Mouse (Mus musculus) CD4-positive, CD25-positive, alpha-beta regulatory T cell, adult 2 months (primary cell): ENCODE data around the gene Mtfr2.

Experiments
- DNase-seq: peaks from one replicate; pipeline ENCODE4 v3.0.0-alpha.2; 2012; ENCODE audit warnings: low read depth, low spot score

Mtfr2 gene

GRCm38 (mm10) chr10:20379071-20379735 lies 31.6 kb downstream of the Mtfr2 start:
- no peak for DNase-seq

DNA sequence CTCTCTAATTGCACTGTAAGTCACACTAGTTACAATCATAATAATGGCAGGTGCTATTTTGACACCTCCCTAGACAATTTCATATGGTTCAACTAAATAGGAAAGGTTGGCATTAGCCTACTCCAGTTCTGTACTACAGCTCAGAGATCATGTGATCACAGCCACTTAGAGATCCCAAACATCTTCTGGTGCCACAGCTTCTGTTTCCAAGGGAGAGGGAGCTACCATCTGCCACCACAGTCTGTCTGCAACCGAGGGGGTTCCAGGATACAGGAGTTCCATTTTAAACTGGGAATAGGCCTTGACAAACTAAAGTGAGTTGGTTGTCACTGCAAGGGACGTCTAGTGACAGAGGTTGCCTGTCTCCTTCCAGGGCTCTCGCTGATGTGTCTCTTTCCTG lies 33.2 kb downstream of the Mtfr2 start:
- DNase-seq, result no peak

DNA sequence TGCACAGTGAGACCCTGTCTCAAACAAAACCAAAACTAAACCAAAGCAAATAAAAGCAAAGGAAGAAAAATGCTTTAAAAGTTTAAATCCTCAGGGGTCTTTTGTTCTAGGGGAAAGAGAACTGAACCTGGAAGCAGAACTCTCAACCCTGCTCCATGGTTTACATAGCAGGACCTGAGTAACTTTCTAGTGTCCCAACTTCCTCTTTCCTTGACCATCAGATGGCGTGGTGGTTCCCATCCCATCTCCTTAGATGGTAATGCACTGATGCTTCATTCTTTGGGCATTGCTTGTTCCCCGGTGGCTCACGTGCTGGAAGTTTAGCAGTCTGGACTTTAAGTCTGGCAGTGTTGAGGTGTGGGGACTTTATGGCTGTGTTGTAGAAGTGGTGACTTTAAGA lies 33.8 kb downstream of the Mtfr2 start:
- no peak for DNase-seq

GRCm38 (mm10) chr10:20382807-20383419 lies 35.3 kb downstream of the Mtfr2 start:
- no peak for DNase-seq

- no peak for DNase-seq
These were observed 43.0 kb downstream of the Mtfr2 start for GRCm38 (mm10) chr10:20390568-20390967.

DNA sequence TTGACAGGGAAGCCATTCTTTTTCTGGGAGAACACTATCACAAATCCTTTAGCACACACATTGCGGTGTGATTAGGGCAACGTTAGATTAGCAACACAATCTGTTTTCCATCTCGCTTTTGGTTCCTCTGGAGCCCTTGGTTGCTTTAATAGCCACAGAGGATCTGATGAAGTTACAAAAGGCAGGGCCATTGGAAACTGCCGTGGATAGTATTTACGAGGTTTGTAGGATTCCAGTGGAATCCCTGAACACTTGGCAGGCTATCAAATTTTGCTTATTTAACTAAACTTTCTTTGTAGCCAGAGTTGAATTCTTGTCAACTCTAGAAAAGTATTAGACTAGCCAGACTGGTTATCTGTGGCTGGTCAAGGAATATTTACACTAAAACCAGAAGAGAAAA lies 47.2 kb downstream of the Mtfr2 start:
- no peak for DNase-seq

GRCm38 (mm10) chr10:20395778-20396177 lies 48.2 kb downstream of the Mtfr2 start:
- DNase-seq, result no peak

GRCm38 (mm10) chr10:20398224-20398623 lies 50.7 kb downstream of the Mtfr2 start:
- peak; percentile 54 for DNase-seq

DNA sequence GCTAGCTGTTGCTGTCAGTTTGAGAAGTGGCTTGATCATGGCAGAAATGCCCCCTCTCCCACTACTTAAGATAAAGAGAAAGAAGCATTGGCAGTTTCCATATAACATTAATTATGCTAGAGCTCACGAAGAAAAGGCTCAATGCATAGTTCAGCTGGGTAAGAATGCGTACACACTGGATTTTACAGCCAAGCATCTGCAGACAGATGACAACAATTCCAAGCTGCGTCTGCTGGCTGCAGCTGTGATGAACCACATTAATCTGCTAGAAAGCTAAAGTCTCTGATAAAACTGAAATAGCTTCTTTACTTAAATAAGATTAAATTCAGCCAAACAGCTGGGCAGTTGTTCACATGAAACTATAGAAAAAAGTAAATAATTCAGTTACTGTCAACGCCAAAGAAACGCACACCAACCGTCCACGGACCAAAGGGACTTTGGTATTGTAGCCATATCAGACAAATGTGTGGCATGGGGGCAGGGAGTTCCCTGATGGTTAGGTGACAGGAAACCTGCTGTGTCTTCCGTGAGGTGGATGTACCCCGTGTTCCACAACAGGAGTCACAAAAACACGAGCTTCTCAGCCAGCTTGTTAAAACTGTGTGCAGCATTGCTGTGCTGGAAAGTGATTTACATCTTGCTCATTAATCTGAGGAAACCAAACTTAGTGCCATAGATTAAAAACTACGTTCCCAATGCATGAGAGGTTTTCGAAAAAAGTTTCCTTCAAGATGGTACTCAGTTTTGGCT lies 51.2 kb downstream of the Mtfr2 start:
- DNase-seq, result peak; percentile 14

- no peak for DNase-seq
These were observed 52.8 kb downstream of the Mtfr2 start for GRCm38 (mm10) chr10:20400406-20400805.

- no peak for DNase-seq
These were observed 55.4 kb downstream of the Mtfr2 start for GRCm38 (mm10) chr10:20402941-20403340.

DNA sequence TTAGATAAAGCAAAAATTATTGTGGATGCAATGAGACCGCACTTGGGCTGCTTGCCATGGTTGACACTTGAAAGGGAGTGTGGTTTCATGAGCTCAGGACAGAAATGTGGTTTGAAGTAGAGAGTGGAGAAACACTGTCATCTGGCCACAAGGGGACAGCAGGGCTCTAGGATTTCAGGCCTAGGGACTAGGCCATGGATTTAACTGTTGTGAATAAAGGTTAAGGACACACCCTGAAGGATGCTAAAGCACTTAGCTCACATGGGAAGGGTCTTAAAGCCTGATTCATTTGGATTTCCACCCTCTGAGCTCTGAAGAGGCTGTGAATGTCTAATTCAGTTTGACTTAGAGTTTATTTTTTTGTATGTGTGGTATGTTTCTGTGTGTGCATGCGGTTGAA lies 57.9 kb downstream of the Mtfr2 start:
- peak; percentile 39 for DNase-seq

GRCm38 (mm10) chr10:20408336-20408735 lies 60.8 kb downstream of the Mtfr2 start:
- DNase-seq, result no peak

GRCm38 (mm10) chr10:20409181-20409580 lies 61.6 kb downstream of the Mtfr2 start:
- no peak for DNase-seq
